Mouse (Mus musculus) induced T-regulatory cell, adult 2 months (primary cell): Measurements from ENCODE around the gene Zbtb20.
A peak's percentile ranks its signal among the peaks of the same experiment; 100 is the strongest.

Experiments
- DNase-seq: peaks from one replicate; pipeline ENCODE4 v3.0.0-alpha.2; 2012; ENCODE audit warnings: low read depth

The Zbtb20 gene

GRCm38 (mm10) chr16:43565872-43566271 is 690.2 kb downstream of the Zbtb20 start:
- DNase-seq: no peak

GRCm38 (mm10) chr16:43566511-43566910 is 690.8 kb downstream of the Zbtb20 start:
- no peak for DNase-seq

DNA sequence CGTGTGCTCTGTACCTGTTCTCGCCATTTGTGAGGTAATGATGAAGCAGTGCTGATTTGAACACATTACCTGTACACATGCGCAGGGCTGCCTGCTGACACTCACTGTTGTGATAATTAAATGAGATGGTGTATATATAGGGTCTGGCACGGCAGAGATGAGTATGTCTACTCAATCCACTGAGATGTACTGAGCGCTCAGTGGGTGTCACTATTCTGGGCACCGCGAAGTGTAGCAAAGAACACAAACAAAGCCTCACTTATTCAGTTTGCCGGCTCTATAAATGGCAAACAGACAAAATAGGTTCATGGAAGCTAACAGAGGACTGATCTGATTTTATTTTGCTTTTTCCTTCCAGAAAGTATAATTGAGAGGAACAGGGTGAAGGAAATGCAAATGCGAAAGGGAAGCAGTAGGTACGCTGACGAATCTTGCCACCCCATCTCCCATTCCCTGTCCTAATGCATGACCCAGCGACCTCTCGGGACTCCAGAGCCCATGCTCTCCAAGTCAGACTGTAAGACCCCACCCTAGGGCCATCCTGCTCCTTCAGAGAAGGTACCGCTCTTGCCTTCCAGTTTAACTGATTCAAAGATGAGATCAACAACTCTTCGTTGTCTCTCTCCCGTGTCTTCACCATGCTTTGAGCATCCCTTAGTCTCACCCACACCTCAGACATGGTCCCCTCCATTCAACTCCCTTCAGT is 695.8 kb downstream of the Zbtb20 start:
- DNase-seq: no peak

DNA sequence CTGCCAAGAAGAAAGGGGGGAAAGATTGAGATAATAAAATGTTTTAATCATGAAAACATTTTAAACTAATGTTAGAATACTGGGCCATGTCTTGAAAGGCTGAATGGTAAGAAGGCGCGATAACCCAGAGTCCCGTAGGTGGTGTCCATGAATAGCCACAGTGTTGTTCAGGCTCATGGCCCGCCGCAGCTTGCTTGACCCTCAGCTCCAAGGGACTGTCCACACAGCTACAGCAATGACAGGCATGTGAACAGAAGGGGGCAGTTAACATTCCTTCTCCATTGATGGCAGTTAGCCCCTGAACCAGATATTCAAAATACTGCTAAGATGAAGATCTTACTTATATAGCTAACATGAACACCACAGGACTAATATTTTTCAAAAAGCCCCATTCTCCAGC is 696.5 kb downstream of the Zbtb20 start:
- DNase-seq: no peak

DNA sequence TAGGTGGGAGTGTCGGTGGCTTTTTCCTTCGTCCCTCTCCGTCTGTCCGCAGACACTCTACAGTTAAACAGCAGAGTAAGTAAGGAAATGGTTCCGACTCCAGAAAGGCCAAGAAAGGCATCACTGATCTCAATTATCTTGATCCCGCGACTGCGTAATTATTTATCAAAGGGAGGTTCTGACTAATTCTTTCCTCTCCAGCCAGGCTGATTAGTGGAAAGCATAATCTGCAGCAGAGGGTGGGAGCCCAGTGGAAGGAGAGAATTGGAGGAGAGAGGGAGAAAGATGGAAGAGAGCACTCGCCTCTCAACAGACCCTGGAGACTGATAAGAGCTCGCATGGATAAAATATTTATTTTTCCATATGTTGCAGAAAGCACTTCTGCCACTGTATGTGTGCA is 697.1 kb downstream of the Zbtb20 start:
- peak; percentile 27 for DNase-seq

- peak; percentile 84 for DNase-seq
Observed at GRCm38 (mm10) chr16:43573181-43573833, 697.6 kb downstream of the Zbtb20 start.

- peak; percentile 91 for DNase-seq
Observed at GRCm38 (mm10) chr16:43574006-43574764, 698.5 kb downstream of the Zbtb20 start.

GRCm38 (mm10) chr16:43575066-43575465 is 699.4 kb downstream of the Zbtb20 start:
- DNase-seq: no peak

DNA sequence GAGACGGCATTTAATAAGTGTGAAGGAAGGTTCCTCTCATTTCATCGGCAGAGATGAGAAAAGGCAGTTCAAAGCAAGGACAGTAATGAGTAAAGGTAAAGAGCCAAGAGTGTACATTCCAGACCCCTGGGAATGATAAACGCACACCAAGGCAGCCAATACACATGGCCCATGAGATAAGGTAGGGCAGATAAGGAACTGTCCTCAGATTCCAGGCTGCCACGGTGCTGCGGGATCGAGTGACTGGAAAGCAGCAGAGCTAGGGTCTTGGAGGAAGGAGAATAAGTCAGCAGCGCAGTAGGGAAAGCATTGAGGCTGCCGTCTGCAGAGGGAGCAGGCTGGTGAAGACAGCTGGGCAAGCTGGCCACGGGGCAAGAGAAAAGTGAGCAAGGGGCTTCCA is 699.8 kb downstream of the Zbtb20 start:
- no peak for DNase-seq

- DNase-seq: no peak
Observed at GRCm38 (mm10) chr16:43577399-43577798, 701.7 kb downstream of the Zbtb20 start.

- DNase-seq: no peak
Observed at GRCm38 (mm10) chr16:43578351-43578750, 702.7 kb downstream of the Zbtb20 start.

DNA sequence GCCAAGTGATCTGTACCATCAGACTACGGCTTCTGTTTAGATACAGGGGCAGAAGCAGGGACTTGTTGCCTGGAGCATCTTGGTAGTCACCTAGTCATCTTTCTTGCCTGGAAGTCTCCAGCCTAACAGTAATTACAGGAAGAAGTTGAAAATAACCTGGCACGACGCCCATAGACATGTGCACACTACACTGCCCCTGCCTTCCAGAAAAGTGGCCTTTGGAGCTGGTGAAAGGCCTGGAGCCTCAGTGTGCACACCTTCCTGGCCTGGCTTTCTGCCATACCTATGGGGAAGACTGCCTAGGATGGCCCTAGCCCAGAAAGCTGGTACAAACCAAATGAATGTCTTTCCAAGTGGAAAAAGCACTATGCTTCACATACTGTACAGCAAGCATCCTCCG is 703.4 kb downstream of the Zbtb20 start:
- no peak for DNase-seq

DNA sequence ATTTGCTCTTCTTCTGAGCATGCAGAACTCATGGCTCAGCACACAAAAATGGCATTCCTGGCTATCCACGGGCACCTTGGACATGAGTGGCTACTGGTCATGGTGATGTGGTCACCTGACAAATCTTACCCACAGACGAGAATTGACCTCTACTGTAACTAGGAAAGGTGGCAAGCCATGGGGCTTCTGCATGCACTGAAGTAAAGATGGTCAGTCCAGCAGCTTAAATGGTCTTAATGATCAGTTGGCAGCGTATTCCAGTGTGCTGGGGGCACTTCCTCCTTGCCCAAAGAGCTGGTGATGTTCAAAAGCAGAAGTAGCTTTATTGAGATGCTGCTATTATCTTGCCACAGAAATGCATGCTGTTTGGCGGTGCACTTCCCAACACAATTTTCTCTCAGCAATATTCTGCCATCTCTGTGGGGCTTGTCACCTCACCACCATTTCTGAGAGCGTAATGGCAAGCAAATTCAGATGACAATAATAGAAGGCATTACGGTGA is 704.7 kb downstream of the Zbtb20 start:
- no peak for DNase-seq

- no peak for DNase-seq
Observed at GRCm38 (mm10) chr16:43581551-43581950, 705.9 kb downstream of the Zbtb20 start.

DNA sequence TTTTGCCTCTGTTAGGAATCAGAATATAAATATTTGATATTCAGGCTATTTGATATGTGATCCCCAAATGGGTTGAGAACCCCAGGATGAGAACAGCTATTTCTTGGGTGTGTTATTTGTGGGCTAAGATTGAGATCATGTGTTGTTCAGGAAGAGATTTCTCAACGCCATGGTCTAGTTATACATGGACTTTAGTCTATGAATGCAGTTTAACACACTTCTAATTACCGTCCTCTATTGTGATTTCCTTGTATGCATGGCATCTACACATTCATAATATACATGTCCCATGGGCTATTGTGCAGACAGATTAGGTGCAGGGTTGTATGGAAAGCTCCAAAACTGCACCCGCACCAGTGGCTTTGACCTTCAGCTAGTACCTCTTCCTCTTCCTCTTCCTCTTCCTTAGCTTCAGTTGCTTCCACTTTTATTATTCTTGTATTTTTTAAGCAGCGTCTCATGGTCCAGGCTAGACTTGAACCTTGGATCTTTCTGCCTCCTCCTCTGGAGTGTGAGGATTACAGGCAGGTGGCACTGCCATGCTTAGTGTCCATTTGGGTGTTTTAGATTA is 711.3 kb downstream of the Zbtb20 start:
- no peak for DNase-seq

GRCm38 (mm10) chr16:43590704-43591493 is 715.2 kb downstream of the Zbtb20 start:
- no peak for DNase-seq

DNA sequence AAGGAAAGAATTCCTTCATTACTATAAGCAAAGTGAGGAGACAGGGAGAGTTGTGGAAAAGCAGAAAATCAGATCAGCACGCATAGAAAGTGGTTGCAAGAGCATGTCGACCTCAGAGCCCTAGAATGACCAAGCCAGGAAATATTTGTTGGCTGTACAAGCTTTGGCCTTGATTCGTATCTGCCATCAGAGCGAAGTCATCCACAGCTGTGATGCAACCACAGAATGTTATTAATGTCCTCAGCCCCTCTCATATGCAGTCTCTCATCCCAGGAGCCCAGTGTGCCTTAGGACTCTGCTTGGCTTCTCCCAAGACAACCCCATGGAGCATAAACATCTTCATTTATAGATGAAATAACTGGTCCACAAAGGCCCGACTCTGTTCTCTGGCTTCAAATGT is 716.4 kb downstream of the Zbtb20 start:
- DNase-seq: no peak

DNA sequence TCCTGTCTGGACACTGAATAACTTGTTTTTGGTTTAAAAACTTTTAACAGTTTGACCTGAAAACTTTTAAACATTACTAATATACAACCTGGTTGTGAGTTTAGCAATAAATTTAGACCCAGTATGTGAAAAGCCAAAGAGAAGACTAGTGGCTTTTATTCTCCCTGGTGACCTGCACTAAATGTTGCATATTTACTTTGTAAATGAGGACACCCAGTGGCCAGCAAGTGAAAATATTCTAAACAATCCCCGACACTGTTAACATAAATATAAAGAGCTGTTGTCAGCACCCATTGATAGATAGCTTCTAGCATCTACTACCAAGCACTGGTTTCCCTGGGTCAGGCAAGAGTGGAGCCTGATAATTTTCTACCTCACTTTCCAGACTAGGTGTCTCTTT is 717.1 kb downstream of the Zbtb20 start:
- DNase-seq: peak; percentile 57

- DNase-seq: no peak
Observed at GRCm38 (mm10) chr16:43597375-43598060, 721.8 kb downstream of the Zbtb20 start.

- DNase-seq: peak; percentile 30
Observed at GRCm38 (mm10) chr16:43599707-43600106, 724.0 kb downstream of the Zbtb20 start.

DNA sequence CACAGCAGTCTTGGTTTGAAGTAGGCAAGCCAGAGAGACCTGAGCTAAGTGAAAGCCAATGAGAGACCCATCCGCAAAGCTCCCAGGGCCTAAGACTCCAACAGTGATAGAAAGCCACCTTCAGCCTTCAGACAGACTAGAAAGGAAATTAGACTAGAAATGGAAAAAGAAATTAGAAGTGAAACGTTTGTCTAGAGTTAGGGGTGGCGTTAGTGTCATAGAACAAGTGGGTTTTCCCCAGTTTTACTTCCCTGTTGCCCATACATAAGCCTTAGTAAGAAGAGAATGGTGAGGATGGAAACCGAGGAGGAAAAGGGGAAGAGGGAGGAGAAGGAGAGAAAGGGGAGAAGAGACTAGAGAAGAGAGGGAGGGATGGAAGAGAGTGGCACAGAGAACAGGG is 726.9 kb downstream of the Zbtb20 start:
- peak; percentile 21 for DNase-seq
